Mouse (Mus musculus): ENCODE measurements around the gene Nol9.

Gene Nol9

DNA sequence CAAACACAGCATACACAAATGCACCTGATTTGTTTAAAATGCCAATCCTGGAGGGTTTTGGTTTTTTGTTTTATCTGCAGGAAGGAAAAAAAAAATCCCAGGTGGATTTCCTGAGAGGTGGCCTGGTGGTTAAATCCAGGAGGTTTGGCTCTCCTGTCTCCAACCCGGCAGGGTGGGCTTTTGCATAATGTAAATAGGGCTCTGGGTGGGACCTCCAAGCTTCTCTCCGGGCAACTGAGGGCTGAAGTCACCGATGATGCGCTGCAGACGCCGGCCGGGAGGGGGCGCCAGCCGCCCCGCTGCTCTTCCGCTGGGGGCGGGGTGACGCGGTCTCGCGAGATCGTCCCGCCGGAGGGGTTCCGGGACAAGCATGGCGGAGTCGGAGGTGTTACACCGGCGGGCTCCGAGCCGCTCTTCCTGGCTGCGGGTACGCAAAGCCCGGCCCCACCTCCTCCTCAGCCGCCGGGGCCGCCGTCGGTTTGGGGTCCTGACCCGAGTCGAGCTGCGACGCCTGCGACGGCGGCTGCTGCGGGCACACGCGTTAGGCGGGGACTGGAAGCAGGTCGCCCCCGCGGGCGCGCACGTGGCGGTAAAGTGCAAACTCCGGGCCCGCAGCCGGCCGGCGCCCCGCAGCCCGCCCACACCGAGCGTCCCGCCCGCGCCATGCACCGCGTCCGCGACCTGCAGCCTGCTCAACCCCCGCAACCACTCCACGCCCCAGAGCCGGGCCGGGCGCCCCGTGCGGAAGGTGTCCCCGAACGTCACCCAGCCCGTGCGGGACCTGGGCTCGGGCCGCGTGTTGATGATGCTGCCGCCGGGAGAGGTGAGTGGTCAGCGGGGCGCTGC lies at the start of gene Nol9:
Gene Nol9 (plus strand): TSS at position 337 of the 846 bp plus-strand sequence.
- TF ChIP-seq GATA4 (IDR thresholded peaks at IDR 0.05; ENCODE audit: insufficient replicate concordance, low read length) = no peak; the same call in 1 of the 2 replicates

DNA sequence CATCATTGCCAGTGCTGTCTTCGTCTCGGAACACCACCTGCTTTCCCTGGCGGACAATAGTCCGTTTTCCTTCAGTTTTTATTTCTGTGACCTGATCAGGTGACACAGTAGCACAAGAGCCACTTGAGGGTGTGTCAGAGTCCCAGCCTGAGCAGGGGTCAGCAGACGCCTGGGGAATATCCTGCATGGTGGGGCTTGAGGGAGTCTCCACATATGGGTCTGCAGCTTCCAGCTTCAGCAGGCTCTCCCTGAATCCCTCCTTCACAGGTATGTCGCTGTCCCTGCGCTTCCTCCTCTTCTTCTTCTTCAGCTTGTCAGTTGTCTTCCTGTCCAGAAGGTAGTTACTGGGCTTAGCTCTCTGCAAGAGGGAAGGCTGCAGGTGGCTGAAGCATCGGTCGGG lies 47.0 kb upstream of the Nol9 start:
- TF ChIP-seq GATA4 (IDR thresholded peaks at IDR 0.05; ENCODE audit: insufficient replicate concordance, low read length) = no peak

DNA sequence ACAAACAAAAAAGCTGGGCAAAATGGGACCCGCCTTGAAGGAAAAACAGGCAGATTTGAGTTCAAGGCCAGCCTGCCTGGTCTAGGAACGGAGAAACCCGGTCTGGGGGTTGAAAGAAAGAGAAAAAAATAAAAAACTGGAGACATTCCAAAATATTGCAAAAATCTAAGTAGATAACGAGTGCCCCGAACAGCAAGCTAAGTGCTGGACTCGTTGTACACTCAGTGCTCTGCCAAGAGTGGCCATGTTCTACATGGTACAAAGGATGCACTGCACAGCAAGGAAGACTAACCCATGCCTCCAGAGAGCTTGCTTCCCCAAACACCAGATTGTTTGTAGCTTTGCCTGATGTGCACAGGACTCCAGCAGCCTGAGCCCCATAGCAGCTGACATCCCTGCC lies 46.1 kb upstream of the Nol9 start:
- no peak for TF ChIP-seq GATA4 (IDR thresholded peaks at IDR 0.05; ENCODE audit: insufficient replicate concordance, low read length)

DNA sequence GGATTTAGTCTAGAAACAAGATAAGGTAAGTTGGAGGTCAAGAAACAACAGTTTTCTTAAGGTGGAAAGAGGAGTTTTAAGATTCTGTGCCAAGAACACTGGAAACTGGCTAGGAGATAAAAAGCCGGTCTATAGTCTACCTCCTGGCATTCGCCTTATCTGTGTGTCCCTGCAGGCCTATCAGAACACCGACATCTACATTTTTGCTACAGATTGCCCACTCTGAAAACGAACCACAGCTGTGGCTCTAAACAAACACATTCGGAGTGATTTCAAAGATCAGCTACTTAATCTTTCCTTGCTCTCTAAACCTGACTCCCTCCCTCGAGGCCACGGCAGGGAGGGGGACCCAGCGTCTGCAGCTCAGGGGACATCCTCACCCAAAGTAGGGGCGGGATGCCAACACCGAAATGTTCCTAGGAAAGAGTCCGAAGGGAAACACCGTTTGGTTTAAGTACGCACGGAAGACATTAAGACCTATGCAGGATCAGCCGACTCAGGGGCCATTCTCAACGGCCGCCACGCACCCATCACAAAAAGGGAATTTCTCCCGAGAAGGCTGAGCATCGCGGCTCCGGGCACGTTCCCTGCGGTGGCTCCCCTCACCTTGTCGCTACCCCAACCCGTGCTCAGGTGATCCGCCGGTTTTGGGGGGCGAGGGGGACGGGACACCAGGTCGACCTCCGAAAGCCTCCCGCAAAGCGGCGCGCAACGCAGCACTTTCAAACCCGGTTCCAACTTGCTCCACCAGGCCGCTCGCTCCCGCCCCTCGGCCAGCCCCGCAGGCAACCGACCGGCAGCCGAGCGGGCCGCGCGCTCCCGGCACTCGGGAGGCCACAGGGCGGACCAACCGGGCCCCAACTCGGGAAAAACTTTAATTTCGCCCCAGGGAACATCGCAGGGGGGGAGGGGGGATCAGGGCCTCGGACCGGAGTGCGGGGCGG lies 44.6 kb upstream of the Nol9 start:
- no peak for TF ChIP-seq GATA4 (IDR thresholded peaks at IDR 0.05; ENCODE audit: insufficient replicate concordance, low read length)

DNA sequence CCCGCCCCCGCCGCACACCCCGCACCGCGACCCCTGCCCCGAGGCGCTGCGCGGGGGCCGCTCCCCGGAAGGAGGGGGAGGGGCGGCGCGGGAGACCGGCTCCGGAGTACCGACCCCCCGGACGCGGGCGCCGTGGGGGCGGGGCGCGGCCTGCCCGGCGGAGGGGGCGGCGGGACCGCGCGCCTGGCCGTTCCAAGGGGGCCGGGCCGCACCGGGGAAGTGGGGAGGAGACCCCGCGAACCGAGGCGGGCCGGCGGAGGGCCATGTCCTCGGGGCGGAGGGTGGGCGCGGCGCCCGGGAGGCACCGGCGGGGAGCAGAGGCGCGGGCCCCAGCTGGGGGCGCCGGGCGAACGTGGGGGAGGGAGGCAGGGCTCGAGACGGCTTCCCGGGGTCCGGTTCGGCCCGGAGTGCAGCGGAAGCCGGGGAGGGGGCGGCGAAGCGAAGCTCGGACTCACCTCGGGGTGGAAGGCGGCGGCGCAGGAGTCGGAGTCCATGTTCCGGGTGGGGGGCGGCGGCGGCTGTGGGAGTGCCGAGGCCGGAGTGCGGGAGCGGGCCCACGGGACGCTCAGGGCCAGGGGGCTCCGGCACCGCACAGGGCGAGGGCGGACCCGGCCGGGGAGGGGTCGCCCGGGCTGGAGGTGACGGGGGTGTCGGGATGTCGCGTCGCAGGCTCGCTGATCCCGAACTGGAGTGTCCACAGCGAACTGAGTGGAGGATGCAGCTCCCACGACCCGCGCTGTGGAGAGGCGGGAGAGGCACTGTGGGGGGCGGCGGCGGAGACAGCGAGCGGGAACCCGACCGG lies 43.5 kb upstream of the Nol9 start:
- no peak for TF ChIP-seq GATA4 (IDR thresholded peaks at IDR 0.05; ENCODE audit: insufficient replicate concordance, low read length)

DNA sequence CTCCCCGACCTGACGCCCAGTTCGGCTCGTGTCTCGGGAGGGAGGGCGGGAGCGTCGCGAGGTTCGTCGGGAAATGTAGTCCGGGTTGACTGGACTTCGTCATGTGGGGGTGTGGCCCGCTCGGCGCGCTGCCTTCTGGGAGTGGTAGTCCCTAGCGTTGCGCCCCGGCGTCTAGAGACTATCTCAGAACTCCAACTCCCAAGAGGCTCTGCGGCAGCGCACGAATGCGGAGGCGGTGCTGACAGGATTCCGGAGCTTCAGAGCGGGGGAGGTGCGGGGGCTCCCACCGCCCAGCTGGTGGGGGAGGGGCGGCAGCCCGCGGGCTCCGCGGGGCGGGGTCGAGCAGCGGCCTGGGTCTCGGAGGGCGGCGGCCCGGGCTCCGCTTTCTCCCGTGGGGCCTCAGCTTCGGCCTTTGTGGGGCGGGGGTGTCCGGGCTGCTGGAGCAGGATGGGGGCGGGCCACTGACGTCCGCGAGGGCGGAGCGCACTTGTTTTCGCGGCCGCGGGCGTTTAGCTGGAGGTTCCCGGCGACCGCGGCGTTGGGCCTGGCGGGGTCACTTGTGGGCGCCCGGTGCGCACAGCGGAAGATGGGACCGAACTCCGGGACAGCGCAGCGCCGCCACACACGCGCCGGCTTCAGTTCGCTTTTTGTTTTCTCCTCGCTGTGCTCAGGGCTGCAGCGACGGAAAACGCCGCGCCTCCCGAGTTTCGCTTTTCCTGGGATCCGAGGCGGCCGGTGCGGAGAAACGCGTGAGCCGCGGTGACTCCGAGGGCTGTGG lies 42.8 kb upstream of the Nol9 start, which contains the start of gene Phf13:
Gene Phf13 (minus strand): TSS at position 86 of the 778 bp plus-strand sequence.
- peak; percentile 21; the same call in 1 of the 2 replicates for TF ChIP-seq GATA4 (IDR thresholded peaks at IDR 0.05; ENCODE audit: insufficient replicate concordance, low read length)

DNA sequence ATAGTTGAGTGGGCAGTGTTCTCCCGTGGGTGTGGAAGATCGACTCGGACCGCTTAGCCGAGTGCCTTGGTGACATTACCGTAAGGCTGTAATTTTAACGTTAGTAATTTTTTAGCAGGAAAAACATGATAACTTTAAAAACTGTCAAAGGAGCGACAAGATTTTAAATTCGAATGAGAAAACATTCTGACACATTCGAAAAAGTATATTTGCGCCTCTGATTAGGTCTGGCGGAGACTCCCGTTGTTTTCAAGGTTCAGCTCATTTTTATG lies 42.2 kb upstream of the Nol9 start:
- no peak for TF ChIP-seq GATA4 (IDR thresholded peaks at IDR 0.05; ENCODE audit: insufficient replicate concordance, low read length)

DNA sequence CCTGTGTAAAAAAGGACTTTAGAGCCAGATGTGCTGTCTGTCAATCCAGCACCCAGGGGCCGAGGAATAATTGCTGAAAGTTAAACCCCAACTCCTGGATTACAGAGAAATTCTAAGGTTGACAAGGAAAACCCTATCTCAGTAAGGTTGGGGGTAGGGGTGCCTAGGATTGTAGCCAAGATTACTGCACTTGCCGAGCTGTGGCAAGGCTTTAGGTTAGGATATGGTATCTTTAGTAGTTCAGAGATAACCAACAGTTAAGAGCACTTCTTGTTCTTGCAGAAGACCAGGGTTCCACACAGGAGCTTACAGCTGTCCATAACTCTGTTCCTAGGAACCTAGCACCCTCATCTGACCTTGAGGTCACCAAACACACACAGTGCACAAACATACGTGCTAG lies 41.4 kb upstream of the Nol9 start:
- no peak for TF ChIP-seq GATA4 (IDR thresholded peaks at IDR 0.05; ENCODE audit: insufficient replicate concordance, low read length)

DNA sequence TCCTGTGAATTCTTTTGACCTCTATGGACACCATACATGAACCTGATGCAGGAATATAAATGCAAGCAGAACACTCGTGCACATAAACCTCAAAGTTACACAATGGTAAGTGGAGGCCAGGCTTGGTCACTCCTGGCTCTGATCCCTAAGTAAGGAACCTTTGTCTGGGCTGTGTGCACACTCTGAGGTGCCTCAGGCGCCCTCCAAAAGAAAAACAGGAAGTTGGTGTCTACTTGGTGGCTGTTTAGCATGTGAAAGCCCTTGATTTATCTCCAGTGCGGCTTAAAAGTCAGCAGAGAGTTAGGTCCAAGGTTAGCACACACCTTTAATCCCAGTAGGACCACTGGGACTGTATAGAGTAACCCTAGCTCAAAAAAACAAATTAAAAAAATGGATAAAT lies 39.6 kb upstream of the Nol9 start:
- TF ChIP-seq GATA4 (IDR thresholded peaks at IDR 0.05; ENCODE audit: insufficient replicate concordance, low read length) = no peak

DNA sequence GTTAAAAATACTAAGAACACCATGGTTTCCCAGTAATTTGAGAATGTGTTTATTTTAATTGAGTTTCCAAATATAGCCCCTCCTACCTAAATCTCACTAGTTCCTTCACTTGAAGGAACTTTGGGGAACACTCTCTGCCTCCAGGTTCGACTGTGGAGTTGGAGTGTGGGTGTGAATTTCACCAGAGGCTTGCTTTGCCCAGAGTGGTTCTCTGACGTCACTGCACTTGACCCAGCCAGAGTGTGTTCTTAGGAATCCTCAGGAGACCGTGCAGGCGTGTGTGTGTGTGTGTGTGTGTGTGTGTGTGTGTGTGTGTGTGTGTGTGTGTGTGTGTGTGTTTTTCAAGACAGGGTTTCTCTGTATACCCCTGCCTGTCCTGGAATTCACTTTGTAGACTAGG lies 38.2 kb upstream of the Nol9 start:
- no peak for TF ChIP-seq GATA4 (IDR thresholded peaks at IDR 0.05; ENCODE audit: insufficient replicate concordance, low read length)

DNA sequence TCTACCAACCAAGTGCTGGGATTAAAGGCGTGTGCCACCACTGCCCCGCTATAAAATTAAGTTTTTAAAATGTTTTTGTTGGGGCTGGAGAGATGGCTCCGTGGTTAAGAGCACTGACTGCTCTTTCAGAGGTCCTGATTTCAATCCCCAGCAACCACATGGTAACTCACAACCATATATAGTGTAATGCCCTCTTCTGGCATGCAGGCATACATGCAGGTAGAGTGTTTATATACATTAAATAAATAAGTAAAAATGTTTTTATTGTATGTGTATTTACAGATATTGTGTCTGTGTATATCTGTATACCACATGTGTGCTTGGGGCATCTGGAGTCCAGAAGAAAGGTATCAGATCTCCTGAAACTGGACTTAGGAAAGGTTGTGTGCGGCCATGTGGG lies 37.8 kb upstream of the Nol9 start:
- TF ChIP-seq GATA4 (IDR thresholded peaks at IDR 0.05; ENCODE audit: insufficient replicate concordance, low read length) = no peak

DNA sequence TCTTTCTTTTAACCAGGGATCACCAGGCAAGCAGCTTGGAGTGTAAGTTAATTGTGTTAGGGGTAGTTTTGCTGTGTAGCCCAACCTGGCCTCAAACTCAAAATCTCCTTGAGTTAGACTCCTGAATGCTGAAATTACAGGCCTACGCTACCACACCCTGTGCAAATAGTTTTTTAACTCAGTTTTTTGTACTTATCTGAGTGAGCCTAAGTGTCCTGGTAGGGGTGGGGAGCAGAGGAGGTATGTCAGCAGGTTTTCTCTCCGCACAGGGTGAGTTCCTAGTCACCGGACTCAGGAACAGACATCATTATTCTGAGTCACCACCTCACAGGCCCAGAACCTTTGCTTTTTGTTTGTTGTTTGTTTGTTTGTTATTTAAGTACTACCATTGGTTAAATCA lies 37.1 kb upstream of the Nol9 start:
- no peak for TF ChIP-seq GATA4 (IDR thresholded peaks at IDR 0.05; ENCODE audit: insufficient replicate concordance, low read length)

DNA sequence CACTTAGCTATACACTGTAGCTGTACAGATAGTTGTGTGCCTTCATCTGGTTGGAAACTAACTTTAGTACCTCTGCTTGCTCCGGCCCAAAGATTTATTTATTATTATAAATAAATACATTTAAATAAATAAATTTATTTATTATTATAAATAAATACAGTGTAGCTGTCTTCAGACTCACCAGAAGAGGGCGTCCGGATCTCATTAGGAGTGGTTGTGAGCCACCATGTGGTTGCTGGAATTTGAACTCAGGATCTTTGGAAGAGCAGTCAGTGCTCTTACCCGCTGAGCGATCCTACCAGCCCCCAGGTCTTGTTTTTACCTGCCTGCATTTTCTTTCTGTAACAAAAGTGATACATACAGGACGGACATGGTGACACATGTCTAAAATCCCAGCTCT lies 33.0 kb upstream of the Nol9 start:
- TF ChIP-seq GATA4 (IDR thresholded peaks at IDR 0.05; ENCODE audit: insufficient replicate concordance, low read length) = no peak

DNA sequence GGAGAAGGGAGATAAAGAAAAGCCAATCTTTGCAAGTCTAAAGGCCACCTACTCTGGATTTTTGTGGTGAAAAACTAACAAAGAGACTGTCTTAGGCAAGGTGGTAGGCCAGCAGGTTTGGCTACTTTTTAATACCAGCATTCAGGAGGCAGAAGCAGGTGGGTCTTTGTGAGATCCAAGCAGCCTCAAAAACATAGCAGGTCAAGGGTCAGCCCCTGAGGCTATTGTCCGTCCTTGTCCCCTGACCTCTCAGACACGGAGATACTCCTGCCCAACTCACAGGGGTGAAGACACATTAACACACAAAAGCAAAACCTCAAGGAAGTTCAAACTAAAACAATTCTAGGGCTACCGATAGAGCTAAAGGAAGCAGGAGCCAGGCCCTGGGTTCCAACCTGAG lies 32.3 kb upstream of the Nol9 start:
- TF ChIP-seq GATA4 (IDR thresholded peaks at IDR 0.05; ENCODE audit: insufficient replicate concordance, low read length) = no peak

All from liver, adult (tissue).